Mouse (Mus musculus): ENCODE data around the gene Ptprn2.

- TF ChIP-seq POLR2A (IDR thresholded peaks at IDR 0.05; ENCODE audit: control insufficient read depth, extremely low read depth, insufficient read depth, low read length, poor library complexity): no peak
- no peak for TF ChIP-seq CTCF (IDR thresholded peaks at IDR 0.05; ENCODE audit: borderline replicate concordance, control insufficient read depth, extremely low read depth, insufficient read depth, low read length, poor library complexity)
Measured at GRCm38 (mm10) chr12:117157249-117157648, 671.7 kb downstream of the Ptprn2 start.
